27 mouse cellular contexts compared by ENCODE assay signal in the genomic region with DNA sequence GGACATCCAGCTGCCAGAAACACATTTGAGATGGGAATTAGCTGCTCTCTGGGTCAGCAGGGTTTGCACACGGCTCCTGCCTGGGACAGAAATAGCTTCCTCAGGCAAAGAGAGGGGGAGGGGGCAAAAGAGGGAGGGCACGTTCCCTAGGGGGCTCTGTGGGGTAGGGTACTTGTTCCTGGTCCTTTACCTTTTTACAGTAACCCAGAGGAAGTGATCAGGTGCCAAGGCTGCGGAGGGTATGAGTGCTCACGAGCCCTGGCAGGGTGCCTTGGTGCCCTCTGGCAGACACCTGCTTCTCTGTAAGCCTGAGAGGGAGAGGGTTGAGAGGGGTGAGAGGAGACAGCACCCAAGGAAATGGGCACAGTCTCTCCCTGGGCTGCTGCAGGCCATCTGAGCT. TPM values are rescaled to one million over a fixed set of nuclear protein-coding genes. Genes with fewer than 3 reads are reported as not detected.
DNase-seq lines count a peak whose midpoint lies in the region; ATAC-seq and TF ChIP-seq lines count a peak whose summit lies in the region.
"Had no signal": no experiment of that assay in that cellular context is flagged by ENCODE, and none has a peak within 500 bp of the region (broad histone marks: within the 10 kb centered on the region; RNA-seq: fewer than 3 reads in every experiment).

No protein-coding gene starts in this region.

- no peak overlapping the region for H3K4me3 ChIP-seq in heart, embryonic 12.5 days
- H3K4me3 ChIP-seq in liver, postnatal 0 days (ENCODE audit: low read depth, low read length): no peak overlapping the region
- H3K4me3 ChIP-seq: forebrain, embryonic 13.5 days; intestine, embryonic 15.5 days; kidney, embryonic 15.5 days had no signal

- H3K36me3 ChIP-seq in heart, embryonic 12.5 days: no peaks in the 10 kb centered on the region
- no peaks in the 10 kb centered on the region for H3K36me3 ChIP-seq in liver, postnatal 0 days (replicated peaks; ENCODE audit: insufficient read depth, low read length)
- H3K36me3 ChIP-seq: intestine, embryonic 15.5 days; kidney, embryonic 15.5 days had no signal

- peak; percentile 41 to 67 for DNase-seq in cerebellum, postnatal 14 days
- no peak for DNase-seq in cerebellum, adult 8-10 months
- peak; percentile 31 for DNase-seq in left cerebral cortex, postnatal 4 days
- no peak for DNase-seq in left cerebral cortex, adult 18-20 months (ENCODE audit: low spot score in 2 of 2)
- peak; percentile 72 for DNase-seq in skeletal muscle tissue, adult 2 months (ENCODE audit: low read depth, low spot score)
- no peak for DNase-seq in liver, postnatal 0 days
- DNase-seq: adrenal gland, postnatal 14 days; B cell, adult 2 months; lung, adult 2 months; retina, postnatal 1 day; thymus, adult 18-20 months had no signal

- WGBS in heart, embryonic 12.5 days: 46% methylated on average over 4 of the region's 4 CpGs
- WGBS in liver, postnatal 0 days (ENCODE audit: insufficient replicate concordance): 40% methylated on average over 4 of the region's 4 CpGs

- no peak for ATAC-seq in heart, embryonic 12.5 days (ENCODE audit: insufficient number of reproducible peaks, low FRiP score)
- no peak for ATAC-seq in liver, postnatal 0 days
- ATAC-seq: activated CD4-positive, CD25-positive, alpha-beta regulatory T cell, adult 4 months; forebrain, embryonic 13.5 days; intestine, embryonic 15.5 days; Patski had no signal

- 0 out of 2 replicates have a peak, but pooled peaks cover 5% of the 10 kb centered on the region for H3K27me3 ChIP-seq in heart, embryonic 12.5 days (replicated peaks)
- H3K27me3 ChIP-seq in liver, postnatal 0 days (ENCODE audit: insufficient read depth, low read length): no peaks in the 10 kb centered on the region
- H3K27me3 ChIP-seq: forebrain, embryonic 13.5 days; intestine, embryonic 15.5 days; kidney, embryonic 15.5 days; Patski had no signal

- H3K9ac ChIP-seq in heart, embryonic 12.5 days: no peak overlapping the region
- no peak overlapping the region for H3K9ac ChIP-seq in liver, postnatal 0 days (replicated peaks)
- H3K9ac ChIP-seq: forebrain, embryonic 13.5 days; hindbrain, embryonic 14.5 days; intestine, embryonic 15.5 days; kidney, embryonic 15.5 days had no signal

- intact Hi-C loops in left cerebral cortex, postnatal 4 days (cut with DNase I): no loop called here

- H3K4me1 ChIP-seq in heart, embryonic 12.5 days (replicated peaks): peaks cover 36% of the 10 kb centered on the region
- peaks cover 8% of the 10 kb centered on the region for H3K4me1 ChIP-seq in liver, postnatal 0 days (ENCODE audit: insufficient read depth)
- H3K4me1 ChIP-seq: forebrain, embryonic 13.5 days; intestine, embryonic 15.5 days had no signal

- no peaks in the 10 kb centered on the region for H3K9me3 ChIP-seq in heart, embryonic 12.5 days (replicated peaks)
- H3K9me3 ChIP-seq in liver, postnatal 0 days (ENCODE audit: low read length): no peaks in the 10 kb centered on the region
- H3K9me3 ChIP-seq: forebrain, embryonic 13.5 days; intestine, embryonic 15.5 days; kidney, embryonic 15.5 days had no signal

- TF ChIP-seq EP300 in liver, postnatal 0 days (IDR thresholded peaks at IDR 0.05; ENCODE audit: low read depth): no peak

- no peak overlapping the region for H3K4me2 ChIP-seq in heart, embryonic 12.5 days
- H3K4me2 ChIP-seq in liver, postnatal 0 days (ENCODE audit: low read depth, low read length): no peak overlapping the region
- H3K4me2 ChIP-seq: forebrain, embryonic 13.5 days; hindbrain, embryonic 14.5 days; intestine, embryonic 15.5 days; kidney, embryonic 15.5 days; midbrain, embryonic 11.5 days had no signal

- TF ChIP-seq CTCF in liver, postnatal 0 days (IDR thresholded peaks at IDR 0.05; ENCODE audit: low read depth): no peak

- H3K27ac ChIP-seq in heart, embryonic 12.5 days (ENCODE audit: poor library complexity, severe bottlenecking): 0 out of 2 replicates have a peak overlapping the region, but pooled peaks have one; percentile 15
- H3K27ac ChIP-seq in liver, postnatal 0 days (ENCODE audit: low read depth): no peak overlapping the region
- H3K27ac ChIP-seq: forebrain, embryonic 13.5 days; hindbrain, embryonic 14.5 days; intestine, embryonic 15.5 days; kidney, embryonic 15.5 days; macrophage had no signal

RNA-seq across cellular contexts. Expression of gene Cd79b, which starts 17.9 kb away (rescaled TPM):
- under 1 TPM; 0.30 to 0.98 TPM for total RNA-seq in left cerebral cortex, postnatal 4 days (2021)
- not detected for total RNA-seq in left cerebral cortex, adult 18-20 months (2021)
- 0.83 and 0.95 TPM in 2 replicates for polyA plus RNA-seq in heart, embryonic 12.5 days (2016; fragmentation: Nextera tagmentation; extraction: Ambion mirVana)
- polyA plus RNA-seq in liver, postnatal 0 days (2015; fragmentation: Nextera tagmentation; extraction: Ambion mirVana): 34.8 and 36.0 TPM in 2 replicates

RNA-seq across cellular contexts. Expression of gene Scn4a, which starts 20.6 kb away (rescaled TPM):
- not detected for total RNA-seq in left cerebral cortex, postnatal 4 days (2021)
- not detected for total RNA-seq in left cerebral cortex, adult 18-20 months (2021)
- 0.08 and 0.13 TPM in 2 replicates for polyA plus RNA-seq in heart, embryonic 12.5 days (2016; fragmentation: Nextera tagmentation; extraction: Ambion mirVana)
- polyA plus RNA-seq in liver, postnatal 0 days (2015; fragmentation: Nextera tagmentation; extraction: Ambion mirVana): 0.04 and 0.06 TPM in 2 replicates
- total RNA-seq: layer of hippocampus, postnatal 14 days; left cerebral cortex, postnatal 25 days had no signal
- polyA plus RNA-seq: forebrain, embryonic 13.5 days; hindbrain, embryonic 14.5 days; midbrain, embryonic 11.5 days; neural tube, embryonic 14.5 days; stomach, embryonic 14.5 days had no signal

RNA-seq across cellular contexts. Expression of gene Gh, which starts 30.8 kb away (rescaled TPM):
- total RNA-seq in left cerebral cortex, postnatal 4 days (2021): not detected
- total RNA-seq in left cerebral cortex, adult 18-20 months (2021): not detected
- polyA plus RNA-seq in heart, embryonic 12.5 days (2016; fragmentation: Nextera tagmentation; extraction: Ambion mirVana): not detected in 2 replicates
- polyA plus RNA-seq in liver, postnatal 0 days (2015; fragmentation: Nextera tagmentation; extraction: Ambion mirVana): 0.13 and 0.21 TPM in 2 replicates
- total RNA-seq: adrenal gland, postnatal 14 days; layer of hippocampus, postnatal 14 days; left cerebral cortex, postnatal 25 days; liver, adult 2 months; monocyte, adult 5-6 weeks had no signal
- polyA plus RNA-seq: activated CD4-positive, CD25-positive, alpha-beta regulatory T cell, adult 4 months; forebrain, embryonic 13.5 days; heart, embryonic 14.5 days; hindbrain, embryonic 14.5 days; intestine, embryonic 15.5 days; kidney, embryonic 15.5 days; liver, adult 2 months; macrophage; midbrain, embryonic 11.5 days; neural tube, embryonic 14.5 days; Patski; stomach, embryonic 14.5 days had no signal

RNA-seq across cellular contexts. Expression of gene Prr29, which starts 32.8 kb away (rescaled TPM):
- total RNA-seq in left cerebral cortex, postnatal 4 days (2021): not detected
- total RNA-seq in left cerebral cortex, adult 18-20 months (2021): not detected
- 0.28 TPM in 1 of 2 replicates, not detected in the other for polyA plus RNA-seq in heart, embryonic 12.5 days (2016; fragmentation: Nextera tagmentation; extraction: Ambion mirVana)
- polyA plus RNA-seq in liver, postnatal 0 days (2015; fragmentation: Nextera tagmentation; extraction: Ambion mirVana): not detected in 2 replicates
- total RNA-seq: adrenal gland, postnatal 14 days; left cerebral cortex, postnatal 25 days; liver, adult 2 months; monocyte, adult 5-6 weeks had no signal
- polyA plus RNA-seq: forebrain, embryonic 13.5 days; hindbrain, embryonic 14.5 days; macrophage; midbrain, embryonic 11.5 days; neural tube, embryonic 14.5 days; Patski had no signal

RNA-seq across cellular contexts. Expression of gene Icam2, which starts 55.4 kb away (rescaled TPM):
- total RNA-seq in left cerebral cortex, postnatal 4 days (2021): 1 to 10 TPM; 4.4 to 6.2 TPM
- total RNA-seq in left cerebral cortex, adult 18-20 months (2021): 1 to 10 TPM; 2.9 to 5.7 TPM
- 59.7 and 68.4 TPM in 2 replicates for polyA plus RNA-seq in heart, embryonic 12.5 days (2016; fragmentation: Nextera tagmentation; extraction: Ambion mirVana)
- polyA plus RNA-seq in liver, postnatal 0 days (2015; fragmentation: Nextera tagmentation; extraction: Ambion mirVana): 11.4 and 12.6 TPM in 2 replicates
- polyA plus RNA-seq: Patski had no signal

Comparison
In these comparisons a context has a peak if more than half of its experiments do, and no peak if none do; other contexts are left out.
1. DNase-seq: peak in cerebellum, postnatal 14 days (2 of 2), left cerebral cortex, postnatal 4 days (single experiment) and skeletal muscle tissue, adult 2 months (single experiment); none in cerebellum, adult 8-10 months (single experiment), left cerebral cortex, adult 18-20 months (0 of 2) and liver, postnatal 0 days (single experiment).